Mouse (Mus musculus) intestine, embryonic 16.5 days (tissue): Measurements from ENCODE around the gene Hs3st3a1. TPM values are rescaled to one million over a fixed set of nuclear protein-coding genes. Genes with fewer than 3 reads are reported as not detected.

ENCODE experiments used
- ATAC-seq: fragments of 200-750 bp; cut with Nextera tagmentation; 2 replicates; pipeline ENCODE4 v1.8.0; 2017; ENCODE audit warnings: moderate TSS enrichment, moderate library complexity
- H3K27ac ChIP-seq: fragments of 300-500 bp; sonication (generic); 2 replicates; pipeline ENCODE4 v1.5.1; 2014; ENCODE audit warnings: mild to moderate bottlenecking, low read length
- H3K27me3 ChIP-seq: fragments of 300-500 bp; sonication (generic); replicated peaks from 2 replicates; pipeline ENCODE4 v1.6.1; 2014; ENCODE audit warnings: low read length, control low read depth, mixed read lengths; ENCODE audit not compliant: control insufficient read depth, insufficient read depth
- H3K36me3 ChIP-seq: fragments of 300-500 bp; sonication (generic); 2 replicates; pipeline ENCODE4 v1.6.1; 2014; ENCODE audit warnings: low read length, control low read depth; ENCODE audit not compliant: control insufficient read depth, insufficient read depth
- H3K4me1 ChIP-seq: fragments of 300-500 bp; sonication (generic); 2 replicates; pipeline ENCODE4 v1.6.1; 2014; ENCODE audit warnings: low read length, control low read depth, mixed read lengths; ENCODE audit not compliant: control insufficient read depth, insufficient read depth
- H3K4me2 ChIP-seq: fragments of 300-500 bp; sonication (generic); 2 replicates; pipeline ENCODE4 v1.6.1; 2014; ENCODE audit warnings: low read depth, low read length, control low read depth
- H3K4me3 ChIP-seq: fragments of 300-500 bp; sonication (generic); 2 replicates; pipeline ENCODE4 v1.5.1; 2014; ENCODE audit warnings: mild to moderate bottlenecking, low read length
- H3K9ac ChIP-seq: fragments of 300-500 bp; sonication (generic); 2 replicates; pipeline ENCODE4 v1.6.1; 2014; ENCODE audit warnings: low read depth, low read length
- H3K9me3 ChIP-seq: fragments of 300-500 bp; sonication (generic); 2 replicates; pipeline ENCODE4 v1.6.1; 2016; ENCODE audit warnings: low read length, control low read depth; ENCODE audit not compliant: control insufficient read depth
- WGBS: fragments of 180-500 bp; shearing (Covaris S2); extraction: QIAGEN DNeasy Blood & Tissue Kit; methylation state at CpG from one replicate; pipeline ENCODE4 v1.1.7; 2014; 5-methylcytosine and 5-hydroxymethylcytosine counted together
- polyA plus RNA-seq: library from polyadenylated mRNA; unstranded; fragments of >200 nt; fragmentation: Nextera tagmentation; extraction: Ambion mirVana; gene quantifications from 2 replicates; pipeline ENCODE4 v1.2.1, GENCODE M21; 2015

Gene Hs3st3a1
- polyA plus RNA-seq, 1 experiment from 2014 or later: 0.97 TPM

GRCm38 (mm10) chr11:64436412-64436727, 1.2 kb downstream of the Hs3st3a1 start, which contains the start of gene F930015N05Rik:
F930015N05Rik (minus strand) TSS chr11:64436653.
- no peak for ATAC-seq
- H3K36me3 ChIP-seq: no peaks in the 10 kb centered on the region
- no peaks in the 10 kb centered on the region for H3K9me3 ChIP-seq
- 1% methylated on average over 24 of the region's 24 CpGs for WGBS
- peak within 1 kb of the TSS; percentile 65 for H3K4me3 ChIP-seq
- peaks cover 12% of the 10 kb centered on the region; the same call in 1 of the 2 replicates for H3K4me1 ChIP-seq
- H3K27ac ChIP-seq: peak within 1 kb of the TSS; percentile 43
- H3K4me2 ChIP-seq: peak within 1 kb of the TSS; percentile 98
- H3K27me3 ChIP-seq: peaks cover 17% of the 10 kb centered on the region; the same call in 1 of the 2 replicates
- H3K9ac ChIP-seq: peak within 1 kb of the TSS; percentile 75

- no peak overlapping the region for H3K27ac ChIP-seq
- no peaks in the 10 kb centered on the region for H3K9me3 ChIP-seq
- no peaks in the 10 kb centered on the region for H3K36me3 ChIP-seq
- H3K9ac ChIP-seq: no peak overlapping the region
- no peak for ATAC-seq
- WGBS: 23% methylated on average over 5 of the region's 5 CpGs
- H3K27me3 ChIP-seq: peaks cover 17% of the 10 kb centered on the region; the same call in 1 of the 2 replicates
- peak overlapping the region; percentile 65 for H3K4me3 ChIP-seq
- peaks cover 13% of the 10 kb centered on the region; the same call in 1 of the 2 replicates for H3K4me1 ChIP-seq
- peak overlapping the region; percentile 98 for H3K4me2 ChIP-seq
These were observed 1.7 kb downstream of the Hs3st3a1 start for GRCm38 (mm10) chr11:64436791-64437298.

GRCm38 (mm10) chr11:64437721-64438120, 2.6 kb downstream of the Hs3st3a1 start:
- 70% methylated on average over 3 of the region's 3 CpGs for WGBS
- peak overlapping the region; percentile 24 for H3K4me3 ChIP-seq
- H3K36me3 ChIP-seq: no peaks in the 10 kb centered on the region
- H3K27me3 ChIP-seq: peaks cover 17% of the 10 kb centered on the region; the same call in 1 of the 2 replicates
- no peak overlapping the region for H3K4me2 ChIP-seq
- H3K9me3 ChIP-seq: no peaks in the 10 kb centered on the region
- ATAC-seq: no peak
- no peak overlapping the region for H3K9ac ChIP-seq
- peaks cover 15% of the 10 kb centered on the region; the same call in 1 of the 2 replicates for H3K4me1 ChIP-seq
- H3K27ac ChIP-seq: no peak overlapping the region

- Histone ChIP-seq H3K27ac (no peak overlapping the region), H3K27me3 (peaks cover 15% of the 10 kb centered on the region; the same call in 1 of the 2 replicates), H3K9me3 (no peaks in the 10 kb centered on the region), H3K36me3 (no peaks in the 10 kb centered on the region), H3K4me1 (peaks cover 15% of the 10 kb centered on the region; the same call in 1 of the 2 replicates), H3K4me3 (no peak overlapping the region), H3K9ac (no peak overlapping the region), H3K4me2 (no peak overlapping the region)
- 35% methylated on average over 3 of the region's 3 CpGs for WGBS
- ATAC-seq: no peak
These were observed 3.8 kb downstream of the Hs3st3a1 start for GRCm38 (mm10) chr11:64438909-64439308.

GRCm38 (mm10) chr11:64442119-64442518, 7.0 kb downstream of the Hs3st3a1 start:
- no peak overlapping the region for H3K27ac ChIP-seq
- WGBS: 20% methylated on average over 8 of the region's 8 CpGs
- no peak for ATAC-seq

GRCm38 (mm10) chr11:64442701-64443100, 7.6 kb downstream of the Hs3st3a1 start:
- no peaks in the 10 kb centered on the region for H3K36me3 ChIP-seq
- H3K4me3 ChIP-seq: no peak overlapping the region
- 0 out of 2 replicates have a peak, but pooled peaks cover 3% of the 10 kb centered on the region for H3K4me1 ChIP-seq
- no peak overlapping the region for H3K9ac ChIP-seq
- ATAC-seq: no peak
- 36% methylated on average over 3 of the region's 3 CpGs for WGBS
- no peak overlapping the region for H3K27ac ChIP-seq
- H3K4me2 ChIP-seq: no peak overlapping the region
- H3K9me3 ChIP-seq: no peaks in the 10 kb centered on the region
- peaks cover 2% of the 10 kb centered on the region; the same call in 1 of the 2 replicates for H3K27me3 ChIP-seq

More at GRCm38 (mm10) chr11:64442119-64442518, 7.0 kb downstream of the Hs3st3a1 start:
- Histone ChIP-seq H3K9me3 (no peaks in the 10 kb centered on the region), H3K4me1 (0 out of 2 replicates have a peak, but pooled peaks cover 3% of the 10 kb centered on the region), H3K36me3 (no peaks in the 10 kb centered on the region), H3K4me2 (no peak overlapping the region), H3K4me3 (peak overlapping the region; percentile 14; the same call in 1 of the 2 replicates), H3K27me3 (peaks cover 4% of the 10 kb centered on the region; the same call in 1 of the 2 replicates), H3K9ac (no peak overlapping the region)

GRCm38 (mm10) chr11:64445227-64445626, 10.1 kb downstream of the Hs3st3a1 start:
- Histone ChIP-seq H3K4me3 (no peak overlapping the region), H3K9ac (no peak overlapping the region), H3K27me3 (no peaks in the 10 kb centered on the region; the same call in 1 of the 2 replicates), H3K36me3 (no peaks in the 10 kb centered on the region), H3K9me3 (no peaks in the 10 kb centered on the region), H3K4me2 (no peak overlapping the region), H3K27ac (no peak overlapping the region), H3K4me1 (0 out of 2 replicates have a peak, but pooled peaks cover 3% of the 10 kb centered on the region)
- WGBS: 88% methylated on average over 1 of the region's 1 CpGs
- no peak for ATAC-seq

GRCm38 (mm10) chr11:64448586-64449315, 13.6 kb downstream of the Hs3st3a1 start:
- H3K9ac ChIP-seq: no peak overlapping the region
- H3K9me3 ChIP-seq: no peaks in the 10 kb centered on the region
- no peaks in the 10 kb centered on the region for H3K27me3 ChIP-seq
- 80% methylated on average over 9 of the region's 9 CpGs for WGBS
- H3K4me3 ChIP-seq: no peak overlapping the region
- no peak overlapping the region for H3K4me2 ChIP-seq
- no peak for ATAC-seq
- no peaks in the 10 kb centered on the region for H3K36me3 ChIP-seq
- no peaks in the 10 kb centered on the region for H3K4me1 ChIP-seq
- H3K27ac ChIP-seq: no peak overlapping the region

- Histone ChIP-seq H3K36me3 (no peaks in the 10 kb centered on the region), H3K9me3 (no peaks in the 10 kb centered on the region), H3K27me3 (no peaks in the 10 kb centered on the region), H3K9ac (no peak overlapping the region), H3K4me1 (no peaks in the 10 kb centered on the region), H3K4me3 (no peak overlapping the region), H3K4me2 (no peak overlapping the region), H3K27ac (no peak overlapping the region)
- WGBS: 74% methylated on average over 3 of the region's 3 CpGs
- ATAC-seq: no peak
These were observed 26.6 kb downstream of the Hs3st3a1 start for GRCm38 (mm10) chr11:64461746-64462145.
